Mouse (Mus musculus): Measurements from ENCODE around the gene Clic5.

- TF ChIP-seq EP300 (IDR thresholded peaks at IDR 0.05; ENCODE audit: low read depth) (peak; percentile 62; the same call in 1 of the 2 replicates), CTCF (IDR thresholded peaks at IDR 0.05; ENCODE audit: low read depth) (peak; percentile 62)
These were observed at the start of gene Clic5 for GRCm38 (mm10) chr17:44188042-44188768.
